Mouse (Mus musculus): ENCODE measurements at regions not wholly inside any gene's neighbourhood (a gene's known extent, or its start where the extent isn't known, plus 50 kb on each side); places are given as distances from the start of the nearest gene placed in this dataset.
A peak's percentile ranks its signal among the peaks of the same experiment; 100 is the strongest.

DNA sequence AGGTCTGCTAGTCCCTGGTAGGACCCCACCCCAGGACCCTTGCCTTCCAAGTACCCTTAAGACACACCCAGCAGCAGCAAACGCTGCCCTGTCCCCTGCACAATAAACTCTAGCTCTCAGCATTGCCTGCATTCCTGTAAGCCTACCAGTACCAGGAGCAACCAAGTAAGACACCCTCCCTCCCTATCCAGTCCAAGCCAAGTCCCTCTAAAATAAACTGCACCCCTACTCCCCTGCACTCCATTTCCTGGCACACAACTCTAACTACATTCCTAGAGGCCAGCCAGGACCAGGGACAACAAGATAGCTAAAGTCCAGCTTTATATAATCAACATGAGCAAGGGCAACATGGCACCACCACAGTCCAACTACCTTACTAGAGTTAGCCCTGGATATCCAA lies 103.5 kb downstream of the Ids start:
- no peak for DNase-seq (ENCODE audit: low spot score in 2 of 2)

DNA sequence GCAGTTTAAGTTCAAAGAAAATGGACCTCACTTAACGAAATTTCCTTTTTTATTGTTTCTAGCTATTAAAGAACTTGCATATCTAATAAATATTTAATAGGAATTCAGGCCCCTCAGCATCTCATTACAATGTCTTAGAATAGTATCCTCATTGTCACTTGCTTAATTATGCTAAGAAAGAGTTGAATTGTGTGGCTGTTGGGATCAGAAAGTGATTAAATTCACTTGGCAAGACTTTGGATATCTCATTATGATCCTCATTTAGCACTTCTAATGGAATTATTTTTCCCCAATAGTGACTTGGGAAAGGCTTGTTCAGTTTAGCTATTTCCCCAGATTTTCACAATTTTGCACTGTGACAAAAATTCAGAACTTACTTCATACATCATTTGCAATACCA lies 148.9 kb downstream of the Ids start:
- DNase-seq (ENCODE audit: low spot score in 2 of 2), result no peak

DNA sequence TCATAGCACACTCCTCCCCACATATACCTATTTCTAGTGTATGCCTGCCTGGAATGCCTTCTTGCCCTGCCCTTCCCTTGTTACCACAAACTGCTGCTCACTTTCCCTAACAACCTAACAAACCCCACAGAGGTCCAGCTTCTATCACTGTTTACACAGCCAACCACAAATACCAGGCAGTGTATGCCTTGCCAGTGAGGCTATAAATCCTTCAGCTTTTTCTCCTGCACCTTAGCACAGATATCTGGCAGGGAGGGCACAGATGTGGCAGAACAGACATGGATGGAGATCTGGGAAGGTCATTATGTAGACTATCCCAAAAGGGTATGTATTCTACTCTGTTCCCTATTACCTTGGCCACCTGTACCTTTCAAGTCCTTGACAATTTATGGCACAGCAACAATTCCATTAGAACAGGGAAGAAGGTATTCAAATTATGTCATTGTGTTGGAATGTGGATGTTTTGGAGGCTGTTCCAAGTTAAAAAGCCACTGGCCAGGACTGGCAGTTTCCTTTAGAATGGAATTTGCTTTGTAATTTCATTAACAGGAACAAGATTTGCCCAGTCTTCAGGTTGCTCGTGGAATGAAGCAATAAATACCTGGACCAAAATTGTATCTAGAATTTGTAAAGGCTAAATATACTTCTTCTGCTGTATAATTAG lies 180.3 kb downstream of the Ids start:
- DNase-seq (ENCODE audit: low spot score in 2 of 2), result no peak

DNA sequence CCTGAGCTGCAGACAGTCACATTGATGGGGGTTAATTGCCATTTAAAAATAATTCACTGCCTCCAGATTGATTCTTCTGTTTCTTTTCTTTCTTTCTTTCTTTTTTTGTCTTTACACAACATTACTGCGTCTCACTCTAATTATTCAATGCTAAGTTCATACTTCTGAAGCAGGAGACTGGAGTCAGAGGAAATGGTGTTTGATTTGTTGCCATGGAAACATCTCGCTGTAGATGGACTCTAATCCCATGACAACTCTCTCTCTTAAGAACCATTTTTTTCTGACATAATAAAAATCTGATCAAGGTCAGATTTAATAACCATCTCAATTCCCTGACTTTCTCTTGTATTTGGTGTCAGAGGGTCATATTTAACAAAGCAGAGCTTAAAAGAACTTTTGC lies 195.1 kb downstream of the Ids start:
- no peak for DNase-seq (ENCODE audit: low spot score in 2 of 2)

DNA sequence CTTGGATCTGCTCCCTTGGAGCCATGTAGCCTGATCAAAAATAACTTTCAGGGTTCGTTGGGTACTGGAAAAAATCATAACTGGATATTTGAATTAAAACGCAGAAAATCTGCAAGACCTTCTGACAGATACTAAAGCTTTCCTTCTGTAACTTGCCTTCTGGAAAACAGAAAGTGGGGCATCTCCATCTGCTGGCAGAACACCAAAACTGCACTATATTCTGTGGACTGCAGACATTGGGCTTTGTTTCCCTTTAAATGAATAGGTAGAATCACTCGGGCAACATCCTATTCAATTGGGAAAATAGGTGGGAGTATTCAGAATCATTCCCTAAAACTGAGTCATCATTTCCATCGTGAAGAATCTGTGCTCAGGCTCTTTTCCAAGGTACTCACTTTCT lies 203.9 kb downstream of the Ids start:
- peak; percentile 5 to 21 for DNase-seq (ENCODE audit: low spot score in 2 of 2)

All from left cerebral cortex, adult 18-20 months (tissue).